Mouse (Mus musculus): ENCODE data around the gene Slc41a3.

GRCm38 (mm10) chr6:90568721-90569120 lies 35.8 kb upstream of the Slc41a3 start:
- TF ChIP-seq USF1 (IDR thresholded peaks at IDR 0.05; ENCODE audit: low read depth, low read length) (no peak), GABPA (IDR thresholded peaks at IDR 0.05; ENCODE audit: insufficient replicate concordance, low read depth, low read length) (no peak), EP300 (IDR thresholded peaks at IDR 0.05; ENCODE audit: low read length) (no peak), HCFC1 (IDR thresholded peaks at IDR 0.05; ENCODE audit: low read depth, low read length) (no peak)

Data from CH12.LX (cell line).